14 mouse cellular contexts compared by ENCODE assay signal in the genomic region with DNA sequence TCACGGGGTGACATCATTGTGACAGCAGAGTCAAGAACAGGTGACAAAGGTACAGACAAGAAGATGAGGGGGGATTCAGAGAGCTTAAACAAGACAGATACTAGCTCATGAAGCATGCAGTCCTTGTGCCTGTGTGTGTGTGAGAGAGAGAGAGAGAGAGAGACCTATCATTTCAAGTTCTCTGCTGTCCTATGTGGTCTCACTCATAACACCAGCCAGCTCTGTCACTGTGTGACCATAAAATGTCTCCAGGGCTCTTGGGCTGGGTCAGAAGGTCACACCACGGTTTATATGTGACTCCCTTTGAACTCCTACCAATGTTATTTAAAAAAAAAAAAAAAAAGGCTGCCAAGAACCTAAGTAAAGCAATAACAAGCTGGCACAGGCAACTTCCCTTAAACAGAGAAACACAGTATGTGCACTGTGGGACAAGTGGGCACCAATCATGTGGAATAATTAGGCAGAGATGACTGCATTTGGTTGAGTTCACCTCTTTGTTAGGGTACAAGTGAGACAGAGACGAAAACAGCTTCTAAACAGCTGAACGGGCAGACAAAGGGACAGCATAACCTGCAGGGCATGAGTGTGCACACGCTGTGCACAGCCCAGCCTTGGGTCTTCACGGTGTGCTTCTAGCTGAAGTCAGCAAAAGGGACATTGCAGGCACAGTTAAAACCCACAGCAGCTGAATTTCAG. TPM values are rescaled to one million over a fixed set of nuclear protein-coding genes. Genes with fewer than 3 reads are reported as not detected.
DNase-seq lines count a peak whose midpoint lies in the region; ATAC-seq and TF ChIP-seq lines count a peak whose summit lies in the region.
"Had no signal": no experiment of that assay in that cellular context is flagged by ENCODE, and none has a peak within 500 bp of the region (broad histone marks: within the 10 kb centered on the region; RNA-seq: fewer than 3 reads in every experiment).

No protein-coding gene starts in this region.

- no peaks in the 10 kb centered on the region for H3K27me3 ChIP-seq in forebrain, embryonic 12.5 days
- H3K27me3 ChIP-seq in hindbrain, embryonic 11.5 days (ENCODE audit: control insufficient read depth, insufficient read depth, low read length) = no peaks in the 10 kb centered on the region
- no peaks in the 10 kb centered on the region for H3K27me3 ChIP-seq in neural tube, embryonic 13.5 days
- H3K27me3 ChIP-seq: intestine, embryonic 15.5 days had no signal

- H3K4me1 ChIP-seq in forebrain, embryonic 12.5 days = peaks cover 8% of the 10 kb centered on the region; the same call in 1 of the 2 replicates
- H3K4me1 ChIP-seq in hindbrain, embryonic 11.5 days (replicated peaks; ENCODE audit: control insufficient read depth, insufficient read depth, low read length) = peaks cover 2% of the 10 kb centered on the region; the same call in 1 of the 2 replicates
- H3K4me1 ChIP-seq in neural tube, embryonic 13.5 days (replicated peaks) = peaks cover 13% of the 10 kb centered on the region
- H3K4me1 ChIP-seq: intestine, embryonic 15.5 days had no signal

- no peak overlapping the region for H3K4me3 ChIP-seq in left cerebral cortex, adult 2 months
- H3K4me3 ChIP-seq in forebrain, embryonic 12.5 days (replicated peaks) = no peak overlapping the region
- no peak overlapping the region for H3K4me3 ChIP-seq in hindbrain, embryonic 11.5 days (ENCODE audit: low read depth, low read length)
- H3K4me3 ChIP-seq in neural tube, embryonic 13.5 days = no peak overlapping the region
- H3K4me3 ChIP-seq: intestine, embryonic 15.5 days; megakaryocyte, embryonic 14.5 days had no signal

- H3K36me3 ChIP-seq in forebrain, embryonic 12.5 days (replicated peaks) = peaks cover 76% of the 10 kb centered on the region
- H3K36me3 ChIP-seq in hindbrain, embryonic 11.5 days (ENCODE audit: control insufficient read depth, insufficient read depth, low read length) = peaks cover 14% of the 10 kb centered on the region
- H3K36me3 ChIP-seq in neural tube, embryonic 13.5 days = peaks cover 93% of the 10 kb centered on the region

- intact Hi-C loops in left cerebral cortex, adult 2 months (cut with DNase I) = no loop called here
- intact Hi-C loops in left cerebral cortex, postnatal 25 days (cut with DNase I) = no loop called here

- 28% methylated on average over 6 of the region's 6 CpGs for WGBS in forebrain, embryonic 12.5 days
- WGBS in hindbrain, embryonic 11.5 days = 46% methylated on average over 6 of the region's 6 CpGs
- WGBS in neural tube, embryonic 13.5 days = 22% methylated on average over 6 of the region's 6 CpGs

- H3K9me3 ChIP-seq in forebrain, embryonic 12.5 days = no peaks in the 10 kb centered on the region
- H3K9me3 ChIP-seq in hindbrain, embryonic 11.5 days (ENCODE audit: control insufficient read depth, low read length) = no peaks in the 10 kb centered on the region
- H3K9me3 ChIP-seq in neural tube, embryonic 13.5 days = 0 out of 2 replicates have a peak, but pooled peaks cover 5% of the 10 kb centered on the region
- H3K9me3 ChIP-seq: intestine, embryonic 15.5 days had no signal

- no peak overlapping the region for H3K4me2 ChIP-seq in forebrain, embryonic 12.5 days
- no peak overlapping the region for H3K4me2 ChIP-seq in hindbrain, embryonic 11.5 days (replicated peaks; ENCODE audit: low read depth, low read length)
- H3K4me2 ChIP-seq in neural tube, embryonic 13.5 days = no peak overlapping the region
- H3K4me2 ChIP-seq: intestine, embryonic 15.5 days had no signal

- H3K27ac ChIP-seq in left cerebral cortex, adult 2 months = peak overlapping the region; percentile 47; the same call in 1 of the 2 replicates
- H3K27ac ChIP-seq in forebrain, embryonic 12.5 days = peak overlapping the region; percentile 68
- no peak overlapping the region for H3K27ac ChIP-seq in hindbrain, embryonic 11.5 days (ENCODE audit: low read depth, low read length)
- peak overlapping the region; percentile 69 for H3K27ac ChIP-seq in neural tube, embryonic 13.5 days (replicated peaks)
- H3K27ac ChIP-seq: intestine, embryonic 15.5 days had no signal

- no peak for DNase-seq in left cerebral cortex, adult 2 months (ENCODE audit: extremely low spot score in 1 of 2, low spot score in 2 of 2)
- no peak for DNase-seq in left cerebral cortex, postnatal 25 days (ENCODE audit: low spot score in 2 of 2)
- DNase-seq in hindbrain, embryonic 11.5 days (ENCODE audit: low spot score) = peak; percentile 26
- DNase-seq in heart, postnatal 4 days = no peak
- no peak for DNase-seq in urinary bladder, postnatal 36 days (ENCODE audit: low spot score in 2 of 2)
- DNase-seq: adrenal gland, postnatal 36 days; liver; lung, adult 2 months; right cerebral cortex, postnatal 14 days; thymus, adult 18-20 months had no signal

- peak; percentile 66 for ATAC-seq in forebrain, embryonic 12.5 days (ENCODE audit: low FRiP score)
- no peak for ATAC-seq in hindbrain, embryonic 11.5 days (ENCODE audit: low FRiP score)
- ATAC-seq in neural tube, embryonic 13.5 days (ENCODE audit: low read depth) = peak; percentile 60
- ATAC-seq: intestine, embryonic 15.5 days had no signal

- TF ChIP-seq CTCF in left cerebral cortex, adult 2 months (IDR thresholded peaks at IDR 0.05) = no peak

- 0 out of 2 replicates have a peak overlapping the region, but pooled peaks have one; percentile 0 for H3K9ac ChIP-seq in forebrain, embryonic 12.5 days
- H3K9ac ChIP-seq in hindbrain, embryonic 11.5 days (ENCODE audit: low read depth, low read length) = no peak overlapping the region
- H3K9ac ChIP-seq in neural tube, embryonic 13.5 days = 0 out of 2 replicates have a peak overlapping the region, but pooled peaks have one; percentile 18
- H3K9ac ChIP-seq: intestine, embryonic 15.5 days had no signal

RNA-seq across cellular contexts. Expression of a gene that starts 21.2 kb away (rescaled TPM):
- total RNA-seq in left cerebral cortex, adult 2 months (2021) = 100 to 1,000 TPM; 101 to 117 TPM
- total RNA-seq in left cerebral cortex, postnatal 25 days (2021) = 10 to 100 TPM; 85.6 to 99.0 TPM
- polyA plus RNA-seq in forebrain, embryonic 12.5 days (2016; fragmentation: Nextera tagmentation; extraction: Ambion mirVana) = 31.3 and 32.1 TPM in 2 replicates
- polyA plus RNA-seq in hindbrain, embryonic 11.5 days (2014; fragmentation: Nextera tagmentation; extraction: Ambion mirVana) = 31.7 and 40.0 TPM in 2 replicates
- polyA plus RNA-seq in neural tube, embryonic 13.5 days (2015; fragmentation: Nextera tagmentation; extraction: Ambion mirVana) = 53.2 and 57.0 TPM in 2 replicates
- total RNA-seq in heart, postnatal 4 days (2021) = 1 to 10 TPM; 4.8 to 6.6 TPM

RNA-seq across cellular contexts. Expression of a gene that starts 33.8 kb away (rescaled TPM):
- 10 to 100 TPM; 37.2 to 38.7 TPM for total RNA-seq in left cerebral cortex, adult 2 months (2021)
- 10 to 100 TPM; 39.5 to 41.3 TPM for total RNA-seq in left cerebral cortex, postnatal 25 days (2021)
- polyA plus RNA-seq in forebrain, embryonic 12.5 days (2016; fragmentation: Nextera tagmentation; extraction: Ambion mirVana) = 23.0 and 25.0 TPM in 2 replicates
- 34.4 and 35.9 TPM in 2 replicates for polyA plus RNA-seq in hindbrain, embryonic 11.5 days (2014; fragmentation: Nextera tagmentation; extraction: Ambion mirVana)
- polyA plus RNA-seq in neural tube, embryonic 13.5 days (2015; fragmentation: Nextera tagmentation; extraction: Ambion mirVana) = 21.8 and 27.7 TPM in 2 replicates
- 10 to 100 TPM; 28.1 to 28.4 TPM for total RNA-seq in heart, postnatal 4 days (2021)

Comparison
In these comparisons a context has a peak if more than half of its experiments do, and no peak if none do; other contexts are left out.
1. RNA of a gene that starts 21.2 kb away (total RNA-seq): 101 to 117 TPM in left cerebral cortex, adult 2 months and 85.6 to 99.0 TPM in left cerebral cortex, postnatal 25 days; 4.8 to 6.6 TPM in heart, postnatal 4 days; every median in the first group is over 10 times any median in the second.